Mouse (Mus musculus) gastrocnemius, adult 18-20 months (tissue): ENCODE data around the gene Ulk4. TPM values are rescaled to one million over a fixed set of nuclear protein-coding genes. Genes with fewer than 3 reads are reported as not detected.
"Not testable (repeated sequence)": the region's sequence is repeated elsewhere in the genome, so short reads cannot be mapped to it uniquely, and the experiment has no call there.

ENCODE experiments used
- DNase-seq: peaks from one replicate; pipeline ENCODE4 v3.0.0; 2021; ENCODE audit warnings: low spot score
- total RNA-seq, 2 experiments: library from RNA; stranded (reverse); gene quantifications; 2 replicates each; pipeline ENCODE4 v1.2.3; 2021

The Ulk4 gene
- total RNA-seq, 2 experiments from 2014 or later = 0.07 TPM

DNA sequence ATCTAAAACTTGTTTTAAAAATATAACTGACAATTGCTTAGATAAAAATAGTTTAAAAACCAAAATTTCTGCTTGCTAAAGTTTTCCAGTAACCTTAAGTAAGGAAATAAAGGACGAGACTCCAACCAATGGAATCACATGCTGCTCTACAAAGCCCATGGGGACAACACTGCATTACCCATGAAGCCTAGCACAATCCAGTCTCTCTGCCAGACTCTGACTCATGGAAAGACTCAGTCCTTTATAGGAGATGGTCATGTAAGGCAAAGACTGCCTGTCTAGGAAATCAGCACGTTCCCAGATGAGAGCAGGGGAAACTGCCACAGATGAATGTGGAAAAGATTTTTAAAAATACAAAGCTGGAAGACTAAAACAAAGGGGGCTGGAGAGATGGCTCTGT is 23.0 kb downstream of the Ulk4 start:
- DNase-seq = peak; percentile 58

DNA sequence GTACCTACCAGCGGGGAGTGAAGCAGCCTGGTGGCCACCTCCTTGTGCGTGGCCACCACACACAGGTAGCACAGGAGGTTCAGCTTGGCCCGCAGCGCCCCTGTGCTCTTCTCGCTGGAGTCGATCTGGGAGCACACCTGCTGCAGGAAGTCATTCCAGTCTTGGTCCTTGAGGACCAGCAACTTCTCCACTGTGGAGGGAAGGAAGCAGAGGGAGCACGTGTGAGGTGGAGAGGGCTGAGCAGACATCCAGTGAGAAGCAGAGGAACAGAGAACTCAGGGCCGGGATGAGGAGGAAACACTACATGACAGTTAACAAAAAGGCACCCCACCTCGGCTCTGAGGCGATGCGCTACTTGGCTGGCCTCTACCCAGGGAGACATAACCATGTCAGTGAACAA is 26.1 kb downstream of the Ulk4 start:
- no peak for DNase-seq

DNA sequence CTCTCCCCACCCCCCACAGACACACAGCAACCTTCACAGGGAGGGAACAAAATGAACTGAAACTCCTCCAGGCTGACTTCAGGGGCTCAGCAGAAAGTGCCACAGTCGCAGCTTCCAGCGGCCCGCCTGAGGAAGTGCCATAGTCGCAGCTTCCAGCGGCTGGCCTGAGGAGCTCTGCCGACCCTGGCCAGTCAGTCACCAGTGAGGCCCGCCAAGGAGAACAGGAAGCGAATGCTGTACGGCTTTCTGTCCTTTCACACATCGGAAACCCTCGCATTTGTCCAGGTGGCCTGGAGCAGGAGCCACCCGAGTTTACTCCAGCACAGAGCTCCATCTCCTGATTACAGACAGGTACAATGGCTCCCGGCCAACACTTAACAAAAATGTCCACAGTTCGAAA is 27.2 kb downstream of the Ulk4 start:
- peak; percentile 7 for DNase-seq

DNA sequence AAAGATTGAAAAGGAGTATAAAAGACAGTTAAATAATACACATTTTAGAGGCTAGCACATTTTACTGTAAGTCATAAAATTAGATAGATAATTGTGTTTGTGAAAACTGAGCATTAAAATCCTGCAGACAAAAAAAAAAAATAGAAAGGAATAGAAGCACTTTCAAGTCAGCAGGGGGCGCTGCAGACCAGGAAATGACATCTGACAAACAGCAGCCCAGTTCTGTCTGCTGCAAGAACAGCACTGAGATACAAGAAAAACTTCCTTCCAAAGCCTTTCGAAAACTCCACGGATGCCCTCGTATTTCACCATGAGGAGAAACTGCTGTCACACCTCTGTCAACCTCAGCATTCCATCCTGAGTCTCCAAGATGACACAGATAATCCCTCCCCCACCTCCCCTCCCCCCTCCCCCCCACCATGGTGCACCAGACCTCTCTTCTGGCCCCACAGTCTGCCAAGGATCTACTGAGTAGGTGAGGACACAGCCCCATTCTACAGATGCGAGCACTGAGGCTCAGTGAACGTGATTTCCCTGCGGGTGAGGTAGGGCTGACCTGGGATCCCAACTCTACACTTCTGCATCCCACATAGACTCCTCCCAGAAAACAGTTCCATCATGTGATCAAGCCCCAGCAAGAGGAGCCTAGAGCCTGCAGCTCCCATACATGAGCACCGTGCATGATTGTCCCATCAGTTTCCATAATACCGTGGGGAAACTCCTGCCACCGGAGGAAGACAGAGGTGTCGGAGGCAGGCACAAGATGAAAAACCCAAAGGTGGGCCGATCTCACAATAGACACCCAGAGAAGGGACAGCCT is 28.8 kb downstream of the Ulk4 start:
- DNase-seq = peak; percentile 86

DNA sequence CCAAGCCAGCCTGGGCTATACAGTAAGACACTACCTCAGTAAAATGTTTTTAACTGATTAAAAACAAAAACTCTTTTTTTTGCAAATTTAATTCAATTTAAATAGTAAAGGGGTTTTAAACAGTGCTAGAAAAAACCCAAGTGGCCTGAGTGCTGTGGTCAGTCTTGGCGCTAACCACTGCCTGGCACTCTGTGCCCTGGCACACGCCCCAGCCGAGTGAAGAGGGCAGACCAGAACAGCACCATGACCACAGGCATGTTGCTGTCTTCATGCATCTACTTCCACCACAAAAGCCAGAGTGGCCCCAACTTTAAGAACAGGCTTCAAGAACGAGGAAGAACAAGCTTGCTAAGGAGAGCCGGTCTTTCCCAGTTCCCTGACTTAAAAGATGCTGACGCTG is 29.9 kb downstream of the Ulk4 start:
- no peak for DNase-seq

DNA sequence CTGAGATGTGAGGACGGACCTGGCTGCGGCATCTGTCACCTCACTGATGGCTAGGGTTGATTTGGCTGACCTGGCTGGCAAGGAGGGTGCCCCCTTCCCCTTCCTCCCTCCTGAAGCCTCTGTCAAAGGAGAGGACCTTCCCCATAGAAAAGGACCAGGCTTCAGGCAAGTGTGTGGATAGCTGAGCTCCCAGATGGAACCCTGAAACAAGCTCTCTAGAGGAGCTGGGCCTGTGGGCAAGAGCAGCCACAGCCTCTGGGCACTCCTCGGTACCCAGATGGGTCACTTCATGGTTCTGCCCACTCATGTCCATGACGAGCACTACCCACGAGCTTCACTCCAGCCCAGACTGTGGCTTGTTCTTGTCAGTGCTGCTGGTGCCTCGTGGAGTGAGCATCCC is 34.7 kb downstream of the Ulk4 start:
- DNase-seq = peak; percentile 0

DNA sequence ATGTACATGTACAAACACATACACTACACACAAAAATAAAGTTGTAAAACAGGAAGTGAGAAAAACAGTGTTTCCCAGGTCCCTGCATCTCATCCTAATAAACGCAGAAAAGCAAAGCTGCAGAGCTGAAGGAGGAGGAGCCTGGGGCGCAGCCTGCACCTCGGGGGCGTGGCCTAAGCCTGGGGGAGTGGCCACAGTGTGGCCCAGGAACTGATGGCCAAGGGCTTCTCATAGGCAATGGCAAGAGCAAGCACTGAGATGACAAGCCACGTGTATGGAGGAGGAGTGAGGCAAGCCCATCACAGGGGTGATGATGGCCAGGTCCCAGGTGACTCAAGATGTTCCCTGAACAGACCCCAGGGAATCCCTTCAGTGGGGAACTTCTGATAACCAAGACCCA is 35.2 kb downstream of the Ulk4 start:
- DNase-seq = peak; percentile 2

DNA sequence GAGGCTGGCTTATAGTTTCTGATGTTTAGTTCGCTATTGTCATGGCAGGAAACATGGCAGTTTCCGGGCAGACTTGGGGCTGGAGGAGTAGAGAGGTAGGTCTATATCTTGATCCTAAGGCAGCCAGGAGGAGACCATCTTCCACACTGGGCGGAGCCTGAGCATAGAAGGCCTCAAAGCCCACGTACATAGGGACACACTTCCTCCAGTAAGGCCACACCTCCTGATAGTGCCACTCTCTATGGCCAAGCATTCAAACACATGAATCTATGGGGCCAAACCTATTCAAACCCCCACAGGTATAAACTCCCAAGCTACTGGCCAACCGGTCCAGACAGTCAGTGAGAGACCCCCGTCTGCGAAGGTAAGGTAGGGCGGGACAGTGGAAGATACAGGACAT is 35.6 kb downstream of the Ulk4 start:
- DNase-seq = no peak

DNA sequence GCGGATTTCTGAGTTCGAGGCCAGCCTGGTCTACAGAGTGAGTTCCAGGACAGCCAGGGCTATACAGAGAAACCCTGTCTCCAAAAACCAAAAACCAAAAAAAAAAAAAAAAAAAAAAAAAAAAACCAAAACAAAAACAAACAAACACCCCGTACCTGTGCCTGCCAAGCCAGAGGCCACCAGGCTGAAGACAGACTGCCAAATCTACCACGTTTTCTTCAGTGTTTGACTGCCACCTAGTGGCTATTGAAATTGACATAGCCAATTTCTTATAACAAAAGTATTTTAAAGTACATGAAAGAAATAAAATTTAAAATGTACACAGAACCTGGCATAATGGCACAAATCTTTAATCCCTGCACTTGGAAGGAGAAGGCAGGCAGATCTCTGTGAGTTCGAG is 36.8 kb downstream of the Ulk4 start:
- peak; percentile 57 for DNase-seq

DNA sequence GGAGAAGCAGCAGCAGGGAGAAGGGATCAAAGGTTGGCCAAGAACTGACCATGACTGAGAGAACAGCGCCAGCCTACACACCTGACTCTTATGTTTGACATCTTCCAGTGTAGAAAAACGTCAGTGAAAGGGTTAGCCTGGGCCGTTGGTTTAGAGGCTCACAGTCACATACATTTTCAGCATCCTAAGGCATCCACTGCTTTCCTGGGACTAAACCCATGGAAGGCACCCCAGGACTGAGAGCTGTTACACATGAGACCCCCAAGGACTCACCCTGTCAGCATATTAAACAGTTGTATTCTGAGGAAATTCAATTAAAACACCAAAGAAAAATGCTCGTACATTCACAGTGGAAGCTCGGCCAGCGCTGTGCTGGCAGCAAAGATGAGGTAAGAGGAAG is 37.4 kb downstream of the Ulk4 start:
- peak; percentile 0 for DNase-seq

DNA sequence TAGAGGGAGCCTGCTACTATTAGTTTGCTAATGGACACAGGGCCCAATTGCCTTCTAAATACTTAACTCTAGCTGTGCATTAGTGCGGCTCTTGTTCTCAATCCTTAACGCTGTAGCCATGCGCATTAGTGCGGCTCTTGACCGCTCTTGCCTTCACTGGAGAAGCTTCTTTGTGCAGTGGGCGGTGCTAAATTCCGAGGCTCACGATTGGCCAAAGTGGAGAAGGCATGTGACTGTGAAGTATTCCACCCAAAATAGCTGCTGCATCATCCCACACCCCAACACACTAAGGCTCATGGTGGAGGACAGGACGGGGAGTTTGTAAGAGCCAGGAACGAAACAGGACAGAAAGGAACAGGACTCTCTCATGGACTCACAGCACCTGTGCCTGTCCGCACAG is 58.4 kb downstream of the Ulk4 start:
- DNase-seq = no peak

DNA sequence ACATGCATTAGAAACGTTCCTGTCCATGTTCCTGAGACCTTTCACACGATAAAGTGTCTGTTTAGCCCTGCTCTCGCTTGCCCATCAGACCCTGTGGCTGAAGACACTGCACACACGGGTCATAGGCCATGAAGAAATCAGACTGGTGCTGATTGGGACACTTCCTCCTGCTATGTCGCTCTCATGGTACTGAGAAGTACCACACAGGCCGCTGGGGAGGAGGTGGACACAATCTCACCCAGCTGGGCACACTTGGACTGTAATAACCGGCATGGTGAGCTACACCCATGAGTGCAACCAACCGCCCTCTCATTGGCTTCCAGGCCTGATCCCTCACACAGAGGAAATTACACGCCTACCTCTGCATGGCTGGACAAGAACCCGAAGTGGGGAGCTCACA is 58.8 kb downstream of the Ulk4 start:
- DNase-seq = no peak

DNA sequence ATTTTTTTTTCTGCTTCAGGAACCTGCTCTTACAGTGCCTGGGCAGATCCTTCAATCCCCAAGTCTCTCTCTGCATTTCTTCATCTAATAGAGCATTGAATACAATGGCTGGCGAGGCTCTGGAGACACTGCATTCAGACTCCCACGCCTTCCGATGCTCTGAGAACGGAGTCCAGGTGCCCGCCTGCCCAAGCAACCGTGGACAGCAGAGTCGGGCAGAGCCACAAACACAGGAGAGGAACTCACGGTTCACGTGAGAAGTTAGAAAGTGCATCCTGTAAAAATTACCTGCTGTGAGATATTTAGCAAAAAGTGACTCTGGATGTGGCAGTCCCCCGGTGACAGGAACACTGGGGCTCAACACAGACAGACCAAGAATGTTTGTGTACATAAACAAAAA is 59.3 kb downstream of the Ulk4 start:
- no peak for DNase-seq

DNA sequence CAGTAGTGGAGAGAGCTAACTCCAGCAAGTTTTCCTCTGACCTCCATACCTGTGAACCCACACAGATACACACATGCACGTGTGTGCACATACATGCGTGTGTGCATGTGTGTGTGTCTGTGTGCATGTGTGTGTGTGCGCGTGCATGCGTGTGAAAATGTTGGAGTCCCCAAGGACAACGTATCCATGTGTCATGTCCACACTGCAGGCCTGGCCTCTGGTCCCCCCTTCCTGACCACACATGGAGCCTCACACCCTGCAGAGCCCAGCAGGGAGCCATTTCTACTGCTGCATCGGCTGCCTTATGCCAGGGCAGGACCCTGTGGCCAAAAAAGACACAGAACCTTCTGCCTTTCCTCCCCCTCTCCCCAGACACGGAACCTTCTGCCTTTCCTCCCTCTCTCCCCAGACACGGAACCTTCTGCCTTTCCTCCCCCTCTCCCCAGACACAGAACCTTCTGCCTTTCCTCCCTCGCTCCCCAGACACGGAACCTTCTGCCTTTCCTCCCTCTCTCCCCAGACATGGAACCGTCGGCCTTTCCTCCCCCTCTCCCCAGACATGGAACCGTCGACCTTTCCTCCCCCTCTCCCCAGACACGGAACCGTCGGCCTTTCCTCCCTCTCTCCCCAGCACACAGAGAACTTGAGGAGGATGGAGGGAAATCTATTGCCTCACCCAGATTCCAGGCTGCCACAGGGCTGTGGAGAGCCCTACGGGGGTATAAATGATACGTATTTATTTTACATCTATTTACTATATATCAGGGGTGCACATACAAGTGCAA is 60.3 kb downstream of the Ulk4 start:
- DNase-seq = no peak

DNA sequence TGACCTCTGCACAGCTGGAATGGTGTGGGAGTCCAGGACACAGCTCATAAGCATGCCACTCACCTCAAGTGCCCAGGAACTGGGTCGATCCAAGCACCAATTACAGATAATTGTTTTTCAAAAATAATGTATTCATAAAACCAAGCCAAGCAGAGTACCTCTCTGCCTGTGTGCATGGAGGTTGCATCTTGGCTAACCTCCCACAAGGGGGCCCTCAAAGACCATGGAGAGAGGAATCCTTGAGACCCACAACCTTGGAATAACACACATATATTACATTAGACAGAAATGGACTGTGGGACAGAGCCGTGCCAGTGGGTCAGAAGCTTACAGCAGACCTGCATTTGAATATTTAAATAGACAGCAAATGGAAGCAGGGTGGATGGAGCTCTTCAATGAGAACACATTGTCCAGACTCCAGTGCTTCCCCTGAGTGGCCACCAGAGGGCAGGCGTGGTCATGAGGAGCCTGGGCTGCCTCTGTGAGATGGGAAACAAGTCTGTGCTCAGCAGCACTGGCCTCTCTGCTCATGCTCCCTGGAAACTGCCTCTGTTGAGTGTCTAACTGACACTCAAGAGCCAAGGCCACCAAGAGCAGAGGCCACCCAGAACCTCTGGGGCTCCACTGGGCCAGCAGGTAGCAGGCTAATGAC is 61.5 kb downstream of the Ulk4 start:
- DNase-seq = peak; percentile 60

DNA sequence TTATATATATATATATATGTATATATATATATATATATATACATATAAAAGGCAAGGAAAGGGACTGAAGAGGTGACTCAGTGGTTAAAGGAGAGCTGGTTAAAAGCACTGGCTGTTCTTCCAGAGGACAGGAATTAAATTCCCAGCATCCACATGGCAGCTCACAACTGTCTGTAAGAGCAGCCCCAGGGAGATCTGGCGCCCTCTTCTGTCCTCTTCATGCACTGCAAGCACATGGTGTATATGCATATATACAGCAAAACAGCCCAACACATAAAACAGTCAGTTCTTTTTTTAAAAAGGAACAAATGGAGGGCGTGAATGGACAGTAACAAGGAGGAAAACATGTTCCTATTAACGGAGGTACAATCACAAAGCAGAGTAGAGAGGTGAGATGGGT is 64.7 kb downstream of the Ulk4 start:
- DNase-seq = no peak

DNA sequence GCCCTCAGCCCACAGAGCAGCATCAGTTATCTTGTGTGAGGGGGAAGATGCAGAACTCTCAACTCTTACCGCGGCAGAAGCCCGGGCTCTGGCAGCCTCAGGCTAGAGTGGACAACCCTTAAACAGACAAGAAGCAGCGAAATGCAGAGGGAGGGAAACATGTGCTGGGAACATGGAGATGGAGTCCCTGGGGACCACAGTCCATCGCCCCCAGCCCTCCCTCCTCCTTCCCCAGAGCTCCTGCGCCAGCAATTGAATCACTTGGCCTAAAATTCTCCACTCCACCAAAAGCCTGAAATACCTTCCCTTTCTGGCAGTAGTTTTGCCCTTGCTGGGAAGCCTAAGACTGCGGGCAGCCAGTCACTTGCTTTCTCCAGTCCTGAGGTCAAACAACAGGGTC is 72.0 kb downstream of the Ulk4 start:
- no peak for DNase-seq

DNA sequence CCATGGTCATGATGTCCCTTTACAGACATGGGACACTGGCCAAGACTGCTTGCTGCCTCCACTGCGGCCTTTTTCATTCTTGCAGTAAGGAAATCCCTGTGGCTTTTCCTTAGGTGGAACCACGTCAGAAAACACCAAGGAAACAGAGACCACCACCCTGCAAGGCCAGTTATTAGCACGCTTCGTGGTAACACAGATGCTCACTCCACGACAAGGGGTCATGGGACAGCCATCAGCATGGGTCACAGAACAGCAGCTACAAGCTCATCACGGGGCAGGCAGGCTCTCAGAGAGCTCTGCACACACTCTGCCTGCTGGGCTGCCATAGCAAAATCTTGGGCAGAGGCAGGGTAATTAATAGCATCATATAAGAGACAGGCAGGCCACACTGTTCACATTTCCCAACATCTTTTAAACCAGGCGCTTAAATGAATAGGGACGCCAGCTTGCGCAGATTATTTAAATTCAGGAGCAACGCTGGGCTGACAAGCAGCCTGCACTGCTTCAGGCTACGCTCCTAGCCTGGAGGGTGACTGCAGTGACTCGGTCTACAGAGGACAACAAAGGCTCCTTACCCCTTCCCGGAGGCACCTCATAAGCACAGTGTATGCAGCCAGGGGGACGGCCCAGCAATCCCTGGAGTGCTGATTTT is 72.7 kb downstream of the Ulk4 start:
- no peak for DNase-seq

DNA sequence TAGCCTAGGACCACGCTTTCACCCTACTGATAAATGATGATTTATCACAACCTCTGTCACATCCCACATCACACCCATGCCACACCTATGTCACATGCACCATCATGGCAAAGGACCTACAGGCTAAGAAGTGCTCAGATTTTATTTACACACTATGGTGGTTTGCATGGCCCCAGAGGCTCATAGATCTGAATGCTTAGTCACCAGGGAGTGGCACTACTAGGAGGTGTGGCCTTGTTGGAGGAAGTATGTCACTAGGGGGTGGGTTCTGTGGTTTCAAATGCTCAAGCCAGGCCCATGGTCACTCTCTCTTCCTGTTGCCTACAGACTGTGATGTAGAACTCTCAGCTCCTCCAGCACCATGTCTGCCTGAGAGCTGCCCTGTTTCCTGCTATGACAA is 73.3 kb downstream of the Ulk4 start:
- DNase-seq = no peak

DNA sequence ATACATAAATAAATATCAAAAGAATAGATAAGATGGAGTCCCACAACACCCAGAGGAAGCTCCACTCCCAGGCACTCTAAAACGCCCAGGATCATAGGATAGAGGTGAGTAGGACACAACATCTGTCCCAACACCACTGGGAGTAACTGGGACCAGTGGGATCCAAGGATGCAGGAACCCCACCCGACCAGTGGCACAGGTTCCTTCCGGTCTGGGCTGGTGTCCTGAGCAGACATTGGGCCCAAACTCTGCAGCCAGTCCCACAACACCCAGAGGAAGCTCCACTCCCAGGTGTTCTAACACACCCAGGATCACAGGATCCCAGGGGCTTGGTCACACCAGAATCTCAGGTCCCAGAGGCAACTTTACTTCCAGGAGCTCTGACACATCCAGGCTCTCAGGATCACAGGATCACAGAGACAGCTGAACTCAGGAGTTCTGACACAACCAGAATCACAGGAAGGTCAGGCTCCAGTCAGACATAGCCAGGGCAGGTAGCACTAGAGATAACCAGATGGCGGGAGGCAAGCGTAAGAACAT is 77.8 kb downstream of the Ulk4 start:
- DNase-seq = not testable (repeated sequence)

DNA sequence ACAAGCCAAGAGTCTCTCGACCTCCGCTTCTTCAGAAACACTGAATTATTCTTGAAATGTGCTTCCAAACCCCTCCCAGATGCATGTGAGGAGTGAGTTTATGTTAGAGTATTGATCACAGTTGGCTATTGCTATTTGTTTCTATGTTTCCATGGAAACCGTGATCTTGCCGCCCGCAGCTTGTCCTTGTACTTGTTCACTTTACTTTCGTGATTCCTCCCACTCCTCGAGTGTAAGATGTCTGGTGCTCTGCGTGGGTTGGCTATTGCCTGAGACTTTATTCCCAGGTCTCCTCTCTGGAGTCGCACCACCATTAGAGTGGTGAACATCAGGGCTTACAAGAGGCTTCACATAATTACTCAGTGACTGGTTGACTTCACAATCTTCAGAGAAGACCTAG is 80.5 kb downstream of the Ulk4 start:
- DNase-seq = no peak

DNA sequence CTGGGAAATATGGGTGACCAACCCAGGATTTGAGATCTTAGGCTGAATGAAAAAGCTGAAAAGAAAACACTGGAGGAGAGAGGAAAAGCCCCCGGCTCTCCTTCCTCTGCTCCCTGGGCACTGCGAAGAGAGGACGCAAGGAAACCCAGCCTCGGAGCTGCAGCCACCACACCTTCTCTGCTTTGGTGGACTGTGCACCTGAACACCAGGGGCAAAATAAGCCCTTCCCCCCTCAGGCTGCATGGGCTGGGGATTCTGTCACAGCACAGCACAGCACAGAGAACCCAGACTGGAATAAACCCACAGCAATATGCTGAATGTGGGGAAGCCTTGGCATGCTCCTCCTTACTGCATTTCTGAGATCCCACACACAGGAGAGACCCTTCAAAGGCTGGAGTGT is 81.9 kb downstream of the Ulk4 start:
- DNase-seq = no peak
